Mouse (Mus musculus) cerebellum, adult 9-11 months (tissue): Measurements from ENCODE around the gene Btbd35f15.
"Not testable (repeated sequence)": the region's sequence is repeated elsewhere in the genome, so short reads cannot be mapped to it uniquely, and the experiment has no call there.

Experiments
- DNase-seq: peaks from one replicate; pipeline ENCODE4 v3.0.0; 2022

Gene Btbd35f15

DNA sequence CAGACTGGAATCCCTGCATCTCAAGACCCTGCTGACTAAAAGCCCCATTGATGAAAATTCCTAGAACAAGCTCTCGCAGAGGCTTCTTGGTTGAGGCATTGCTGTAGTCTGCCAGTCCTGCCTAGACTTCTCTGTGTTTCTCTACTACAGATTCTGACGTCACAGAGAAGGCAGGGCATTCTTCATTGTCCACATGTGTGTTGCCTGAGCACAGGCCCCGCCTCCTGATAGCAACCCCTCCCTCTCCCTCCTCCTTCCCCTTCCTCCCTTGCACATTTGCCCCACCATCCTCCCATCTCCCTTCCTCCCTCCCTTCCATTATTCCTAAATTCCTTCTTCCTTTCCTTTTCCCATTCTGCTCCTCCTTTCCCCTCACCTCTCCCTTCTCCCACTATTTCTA is at the start of gene Btbd35f15:
Btbd35f15 (minus strand) TSS at position 101 of the 400 bp plus-strand sequence.
- DNase-seq: not testable (repeated sequence)
